Mouse (Mus musculus): Measurements from ENCODE around the gene Nit1.

Gene Nit1

GRCm38 (mm10) chr1:171345225-171346094, at the start of gene Nit1, which contains the start of gene Pfdn2:
Gene Nit1, minus strand, starts transcription at chr1:171345646.
Gene Pfdn2, plus strand, starts transcription at chr1:171345670.
- DNase-seq (ENCODE audit: low read depth, low spot score), result peak; percentile 92

GRCm38 (mm10) chr1:171390101-171390500, 44.7 kb upstream of the Nit1 start:
- peak; percentile 94 for DNase-seq (ENCODE audit: low read depth, low spot score)

GRCm38 (mm10) chr1:171388376-171389102, 43.1 kb upstream of the Nit1 start, which contains the start of gene Arhgap30:
Gene Arhgap30, plus strand, starts transcription at chr1:171388954.
- DNase-seq (ENCODE audit: low read depth, low spot score), result peak; percentile 97

- DNase-seq (ENCODE audit: low read depth, low spot score), result peak; percentile 70
These were observed 41.7 kb upstream of the Nit1 start for GRCm38 (mm10) chr1:171387099-171387498.

GRCm38 (mm10) chr1:171385171-171385570, 39.7 kb upstream of the Nit1 start:
- DNase-seq (ENCODE audit: low read depth, low spot score), result peak; percentile 60

GRCm38 (mm10) chr1:171384361-171384760, 38.9 kb upstream of the Nit1 start:
- no peak for DNase-seq (ENCODE audit: low read depth, low spot score)

GRCm38 (mm10) chr1:171382096-171382620, 36.7 kb upstream of the Nit1 start:
- peak; percentile 67 for DNase-seq (ENCODE audit: low read depth, low spot score)

GRCm38 (mm10) chr1:171379935-171380599, 34.6 kb upstream of the Nit1 start:
- DNase-seq (ENCODE audit: low read depth, low spot score), result peak; percentile 80

- no peak for DNase-seq (ENCODE audit: low read depth, low spot score)
These were observed 32.9 kb upstream of the Nit1 start for GRCm38 (mm10) chr1:171378298-171378697.

- DNase-seq (ENCODE audit: low read depth, low spot score), result no peak
These were observed 30.2 kb upstream of the Nit1 start for GRCm38 (mm10) chr1:171375646-171376097.

- DNase-seq (ENCODE audit: low read depth, low spot score), result no peak
These were observed 28.5 kb upstream of the Nit1 start for GRCm38 (mm10) chr1:171373946-171374345.

GRCm38 (mm10) chr1:171372880-171373279, 27.4 kb upstream of the Nit1 start:
- DNase-seq (ENCODE audit: low read depth, low spot score), result no peak

- DNase-seq (ENCODE audit: low read depth, low spot score), result no peak
These were observed 24.6 kb upstream of the Nit1 start, which contains the start of gene Nectin4 for GRCm38 (mm10) chr1:171369845-171370556. Gene Nectin4, plus strand, starts transcription at chr1:171370099.

GRCm38 (mm10) chr1:171365934-171366333, 20.5 kb upstream of the Nit1 start:
- DNase-seq (ENCODE audit: low read depth, low spot score), result no peak

GRCm38 (mm10) chr1:171361106-171362103, 16.0 kb upstream of the Nit1 start:
- peak; percentile 69 for DNase-seq (ENCODE audit: low read depth, low spot score)

- no peak for DNase-seq (ENCODE audit: low read depth, low spot score)
These were observed 15.2 kb upstream of the Nit1 start, which contains the start of gene Klhdc9 for GRCm38 (mm10) chr1:171360656-171361055. Gene Klhdc9, minus strand, starts transcription at chr1:171360798.

GRCm38 (mm10) chr1:171360253-171360652, 14.8 kb upstream of the Nit1 start:
- DNase-seq (ENCODE audit: low read depth, low spot score), result no peak

- peak; percentile 50 for DNase-seq (ENCODE audit: low read depth, low spot score)
These were observed 13.0 kb upstream of the Nit1 start for GRCm38 (mm10) chr1:171358421-171358820.

- no peak for DNase-seq (ENCODE audit: low read depth, low spot score)
These were observed 11.4 kb upstream of the Nit1 start for GRCm38 (mm10) chr1:171356814-171357213.
